Mouse (Mus musculus): ENCODE measurements around the gene Zbtb41. TPM values are rescaled to one million over a fixed set of nuclear protein-coding genes. Genes with fewer than 3 reads are reported as not detected.
"Not testable (repeated sequence)": the region's sequence is repeated elsewhere in the genome, so short reads cannot be mapped to it uniquely, and the experiment has no call there.

Gene Zbtb41
- polyA plus RNA-seq, 1 experiment = 1.3 TPM

DNA sequence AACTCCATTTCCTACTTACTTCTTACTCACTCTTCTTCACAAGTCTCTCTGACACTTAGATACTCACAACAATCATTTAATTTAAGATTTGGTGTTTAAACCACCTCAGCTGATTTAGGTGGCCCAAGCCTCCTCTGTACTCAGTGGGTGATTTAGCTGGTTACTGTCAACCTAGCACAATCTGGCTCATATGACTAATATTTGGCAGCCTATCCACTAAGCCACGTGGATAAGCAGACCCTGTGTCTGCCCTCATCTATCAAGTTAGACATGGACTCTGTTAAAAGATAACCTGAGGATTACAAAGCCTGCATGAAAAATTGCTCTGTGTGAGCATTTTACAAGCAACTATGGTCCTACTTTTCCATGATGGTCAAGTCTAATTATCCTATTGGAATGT, 25.5 kb upstream of the Zbtb41 start:
- no peak overlapping the region for H3K4me3 ChIP-seq (ENCODE audit: extremely low read depth, insufficient read depth, insufficient read length)
- DNase-seq (ENCODE audit: low read depth in 1 of 2, low spot score in 2 of 2) = no peak
- 63% methylated on average over 1 of the region's 1 CpGs for WGBS
- H3K27ac ChIP-seq (ENCODE audit: insufficient read depth, low read length) = no peak overlapping the region
- H3K36me3 ChIP-seq (ENCODE audit: control insufficient read depth, insufficient read depth, low read length) = no peaks in the 10 kb centered on the region
- no peaks in the 10 kb centered on the region for H3K4me1 ChIP-seq (ENCODE audit: control insufficient read depth, insufficient read depth, insufficient read length)
- H3K27me3 ChIP-seq (ENCODE audit: control insufficient read depth, insufficient read depth, low read length) = no peaks in the 10 kb centered on the region
- TF ChIP-seq POLR2A (IDR thresholded peaks at IDR 0.05; ENCODE audit: low read depth, low read length) (no peak), CTCF (IDR thresholded peaks at IDR 0.05; ENCODE audit: extremely low read depth, insufficient read depth, insufficient read length, insufficient replicate concordance) (no peak)

GRCm38 (mm10) chr1:139405766-139406165, 16.3 kb upstream of the Zbtb41 start:
- DNase-seq (ENCODE audit: low read depth in 1 of 2, low spot score in 2 of 2) = no peak
- TF ChIP-seq POLR2A (IDR thresholded peaks at IDR 0.05; ENCODE audit: low read depth, low read length) (no peak), CTCF (IDR thresholded peaks at IDR 0.05; ENCODE audit: extremely low read depth, insufficient read depth, insufficient read length, insufficient replicate concordance) (no peak)
- Histone ChIP-seq H3K27me3 (ENCODE audit: control insufficient read depth, insufficient read depth, low read length) (no peaks in the 10 kb centered on the region), H3K4me1 (ENCODE audit: control insufficient read depth, insufficient read depth, insufficient read length) (no peaks in the 10 kb centered on the region; the same call in 1 of the 2 replicates), H3K4me3 (ENCODE audit: extremely low read depth, insufficient read depth, insufficient read length) (no peak overlapping the region), H3K27ac (ENCODE audit: insufficient read depth, low read length) (no peak overlapping the region), H3K36me3 (ENCODE audit: control insufficient read depth, insufficient read depth, low read length) (no peaks in the 10 kb centered on the region)

- Histone ChIP-seq H3K4me3 (ENCODE audit: extremely low read depth, insufficient read depth, insufficient read length) (no peak overlapping the region), H3K4me1 (ENCODE audit: control insufficient read depth, insufficient read depth, insufficient read length) (no peaks in the 10 kb centered on the region; the same call in 1 of the 2 replicates), H3K27me3 (ENCODE audit: control insufficient read depth, insufficient read depth, low read length) (no peaks in the 10 kb centered on the region), H3K27ac (ENCODE audit: insufficient read depth, low read length) (no peak overlapping the region), H3K36me3 (ENCODE audit: control insufficient read depth, insufficient read depth, low read length) (no peaks in the 10 kb centered on the region)
- TF ChIP-seq CTCF (IDR thresholded peaks at IDR 0.05; ENCODE audit: extremely low read depth, insufficient read depth, insufficient read length, insufficient replicate concordance) (no peak), POLR2A (IDR thresholded peaks at IDR 0.05; ENCODE audit: low read depth, low read length) (no peak)
- DNase-seq (ENCODE audit: low read depth in 1 of 2, low spot score in 2 of 2) = no peak
- WGBS = 68% methylated on average over 5 of the region's 5 CpGs
Measured at GRCm38 (mm10) chr1:139407701-139408100, 14.4 kb upstream of the Zbtb41 start.

- H3K27me3 ChIP-seq (ENCODE audit: control insufficient read depth, insufficient read depth, low read length); H3K4me1 ChIP-seq (ENCODE audit: control insufficient read depth, insufficient read depth, insufficient read length); H3K36me3 ChIP-seq (ENCODE audit: control insufficient read depth, insufficient read depth, low read length); H3K4me3 ChIP-seq (ENCODE audit: extremely low read depth, insufficient read depth, insufficient read length); H3K27ac ChIP-seq (ENCODE audit: insufficient read depth, low read length); DNase-seq (ENCODE audit: low read depth in 1 of 2, low spot score in 2 of 2): not testable (repeated sequence)
- WGBS = 92% methylated on average over 2 of the region's 2 CpGs
Measured at GRCm38 (mm10) chr1:139412365-139412764, 9.7 kb upstream of the Zbtb41 start.

DNA sequence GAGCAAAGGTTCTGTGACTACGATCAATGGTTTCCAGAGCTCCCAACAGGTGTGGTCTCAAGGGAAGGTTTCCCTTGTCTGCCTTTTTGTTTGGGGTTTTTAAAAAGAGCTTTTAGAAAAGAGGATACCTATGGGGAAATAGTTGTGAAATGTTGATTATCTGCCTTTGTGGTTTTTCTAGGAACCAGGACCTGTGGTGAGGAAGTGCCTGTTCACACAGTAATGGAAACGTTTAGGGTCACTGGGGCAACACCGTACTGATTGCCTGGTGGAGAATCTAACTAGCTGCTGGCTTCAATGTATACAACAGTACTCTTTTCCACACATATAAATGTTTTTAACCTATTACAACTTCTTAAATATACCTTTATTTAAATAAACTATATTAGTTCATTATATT, 8.6 kb upstream of the Zbtb41 start:
- Histone ChIP-seq H3K4me3 (ENCODE audit: extremely low read depth, insufficient read depth, insufficient read length) (no peak overlapping the region), H3K27ac (ENCODE audit: insufficient read depth, low read length) (no peak overlapping the region), H3K36me3 (ENCODE audit: control insufficient read depth, insufficient read depth, low read length) (no peaks in the 10 kb centered on the region), H3K27me3 (ENCODE audit: control insufficient read depth, insufficient read depth, low read length) (no peaks in the 10 kb centered on the region), H3K4me1 (ENCODE audit: control insufficient read depth, insufficient read depth, insufficient read length) (no peaks in the 10 kb centered on the region)
- DNase-seq (ENCODE audit: low read depth in 1 of 2, low spot score in 2 of 2) = no peak
- WGBS = 14% methylated on average over 3 of the region's 3 CpGs
- TF ChIP-seq POLR2A (IDR thresholded peaks at IDR 0.05; ENCODE audit: low read depth, low read length) (no peak), CTCF (IDR thresholded peaks at IDR 0.05; ENCODE audit: extremely low read depth, insufficient read depth, insufficient read length, insufficient replicate concordance) (no peak)

DNA sequence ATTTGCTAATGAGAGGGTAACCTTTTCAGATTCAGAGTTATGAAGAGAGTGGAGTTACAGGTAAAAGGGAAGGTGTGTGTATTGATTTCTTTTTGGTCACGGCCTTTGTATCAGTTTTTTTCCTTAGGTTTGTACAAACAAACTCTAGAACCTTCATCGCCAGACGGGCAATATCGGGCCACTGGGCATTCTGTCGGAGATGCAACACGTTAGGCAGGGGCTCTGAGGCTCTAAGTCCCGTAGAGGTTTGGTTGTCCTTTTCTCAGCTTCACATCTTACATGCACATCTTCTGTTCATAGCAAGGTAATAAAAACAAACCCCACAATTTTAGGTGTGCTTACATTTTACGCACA, 590 bp upstream of the Zbtb41 start:
- Histone ChIP-seq H3K27ac (ENCODE audit: insufficient read depth, low read length) (peak overlapping the region; percentile 98; the same call in 1 of the 2 replicates), H3K36me3 (ENCODE audit: control insufficient read depth, insufficient read depth, low read length) (no peaks in the 10 kb centered on the region), H3K4me1 (ENCODE audit: control insufficient read depth, insufficient read depth, insufficient read length) (peaks cover 4% of the 10 kb centered on the region), H3K4me3 (ENCODE audit: extremely low read depth, insufficient read depth, insufficient read length) (peak overlapping the region; percentile 99), H3K27me3 (ENCODE audit: control insufficient read depth, insufficient read depth, low read length) (no peaks in the 10 kb centered on the region)
- TF ChIP-seq POLR2A (IDR thresholded peaks at IDR 0.05; ENCODE audit: low read depth, low read length) (no peak), CTCF (IDR thresholded peaks at IDR 0.05; ENCODE audit: extremely low read depth, insufficient read depth, insufficient read length, insufficient replicate concordance) (no peak)
- WGBS = 2% methylated on average over 8 of the region's 8 CpGs
- DNase-seq (ENCODE audit: low read depth in 1 of 2, low spot score in 2 of 2) = no peak

DNA sequence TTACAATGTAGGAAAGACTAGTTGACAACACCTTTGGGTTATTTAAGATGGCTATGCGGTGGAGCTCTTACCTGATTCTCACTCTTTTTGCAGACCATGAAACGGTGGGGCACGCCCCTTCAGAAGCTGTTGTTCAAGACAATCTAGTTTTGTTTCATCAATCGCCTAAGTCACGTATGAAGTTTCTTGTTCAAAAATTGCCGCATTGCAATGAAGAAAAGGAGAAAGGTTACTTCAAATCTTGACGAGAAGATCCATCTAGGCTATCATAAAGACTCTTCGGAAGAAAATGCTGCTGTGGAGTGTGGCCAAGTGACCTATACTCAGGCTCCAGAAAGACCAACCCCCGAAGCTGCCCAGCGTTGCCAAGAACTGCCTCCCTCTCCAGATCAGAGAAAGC, 853 bp downstream of the Zbtb41 start:
- WGBS = 33% methylated on average over 10 of the region's 10 CpGs
- no peak for TF ChIP-seq POLR2A (IDR thresholded peaks at IDR 0.05; ENCODE audit: low read depth, low read length)
- no peak for TF ChIP-seq CTCF (IDR thresholded peaks at IDR 0.05; ENCODE audit: extremely low read depth, insufficient read depth, insufficient read length, insufficient replicate concordance)
- no peak overlapping the region for H3K27ac ChIP-seq (ENCODE audit: insufficient read depth, low read length)
- no peak for DNase-seq (ENCODE audit: low read depth in 1 of 2, low spot score in 2 of 2)
- no peaks in the 10 kb centered on the region for H3K27me3 ChIP-seq (ENCODE audit: control insufficient read depth, insufficient read depth, low read length)
- H3K4me3 ChIP-seq (ENCODE audit: extremely low read depth, insufficient read depth, insufficient read length) = peak overlapping the region; percentile 99
- H3K36me3 ChIP-seq (ENCODE audit: control insufficient read depth, insufficient read depth, low read length) = no peaks in the 10 kb centered on the region
- peaks cover 4% of the 10 kb centered on the region for H3K4me1 ChIP-seq (ENCODE audit: control insufficient read depth, insufficient read depth, insufficient read length)
